Mouse (Mus musculus): ENCODE data around the gene Cit.

DNA sequence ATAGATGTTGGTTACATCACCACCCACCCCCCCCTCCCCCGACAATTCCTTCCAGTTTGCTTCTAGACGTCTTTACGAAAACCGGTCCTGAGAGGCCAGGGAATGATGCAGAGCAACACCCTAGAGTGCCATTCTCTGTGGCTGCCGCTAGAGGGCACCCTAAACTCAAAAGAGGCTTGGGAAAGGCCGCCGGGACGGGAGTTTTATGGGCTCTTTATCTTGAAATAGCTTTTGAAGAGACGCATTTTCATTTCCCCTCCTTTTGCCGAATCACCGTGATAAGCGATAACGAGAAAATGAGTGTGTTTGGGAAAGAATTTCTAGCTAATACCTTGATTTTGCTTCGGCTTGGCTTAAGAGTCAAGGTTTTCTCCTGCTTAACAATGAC, 186.1 kb downstream of the Cit start:
- TF ChIP-seq CTCF (IDR thresholded peaks at IDR 0.05; ENCODE audit: low read depth), result peak; percentile 85
- no peak for TF ChIP-seq EP300 (optimal IDR thresholded peaks at IDR 0.05)
